Mouse (Mus musculus): ENCODE data around the gene Lats2. TPM values are rescaled to one million over a fixed set of nuclear protein-coding genes. Genes with fewer than 3 reads are reported as not detected.

Lats2 gene
- polyA plus RNA-seq, 1 experiment from 2014 or later = 7.9 TPM

- H3K27me3 ChIP-seq (replicated peaks; ENCODE audit: control insufficient read depth, insufficient read depth, low read length) = no peaks in the 10 kb centered on the region
- H3K27ac ChIP-seq (ENCODE audit: low read length) = no peak overlapping the region
- no peak overlapping the region for H3K4me2 ChIP-seq (ENCODE audit: low read length)
- H3K4me3 ChIP-seq (replicated peaks; ENCODE audit: low read length) = no peak overlapping the region
- H3K9me3 ChIP-seq (ENCODE audit: control insufficient read depth, low read length) = peaks cover 7% of the 10 kb centered on the region; the same call in 1 of the 2 replicates
- H3K36me3 ChIP-seq (ENCODE audit: control insufficient read depth, insufficient read depth) = no peaks in the 10 kb centered on the region
- ATAC-seq = no peak
- WGBS = 79% methylated on average over 8 of the region's 8 CpGs
- H3K9ac ChIP-seq (replicated peaks; ENCODE audit: low read depth, low read length) = no peak overlapping the region
- peaks cover 16% of the 10 kb centered on the region for H3K4me1 ChIP-seq (replicated peaks; ENCODE audit: control insufficient read depth, insufficient read depth, low read length)
Measured at GRCm38 (mm10) chr14:57726172-57726571, 32.0 kb downstream of the Lats2 start.

- no peak overlapping the region for H3K27ac ChIP-seq (ENCODE audit: low read length)
Measured at GRCm38 (mm10) chr14:57724473-57724872, 33.7 kb downstream of the Lats2 start.

GRCm38 (mm10) chr14:57718245-57718644 lies 39.9 kb downstream of the Lats2 start:
- Histone ChIP-seq H3K4me3 (replicated peaks; ENCODE audit: low read length) (no peak overlapping the region), H3K27me3 (replicated peaks; ENCODE audit: control insufficient read depth, insufficient read depth, low read length) (no peaks in the 10 kb centered on the region), H3K36me3 (ENCODE audit: control insufficient read depth, insufficient read depth) (no peaks in the 10 kb centered on the region), H3K9me3 (ENCODE audit: control insufficient read depth, low read length) (no peaks in the 10 kb centered on the region), H3K4me2 (ENCODE audit: low read length) (no peak overlapping the region), H3K27ac (ENCODE audit: low read length) (no peak overlapping the region), H3K9ac (replicated peaks; ENCODE audit: low read depth, low read length) (no peak overlapping the region), H3K4me1 (replicated peaks; ENCODE audit: control insufficient read depth, insufficient read depth, low read length) (no peaks in the 10 kb centered on the region)
- ATAC-seq = no peak
- WGBS = 90% methylated on average over 4 of the region's 4 CpGs

More at GRCm38 (mm10) chr14:57724473-57724872, 33.7 kb downstream of the Lats2 start:
- H3K27me3 ChIP-seq (replicated peaks; ENCODE audit: control insufficient read depth, insufficient read depth, low read length) = no peaks in the 10 kb centered on the region
- no peak for ATAC-seq
- H3K9ac ChIP-seq (replicated peaks; ENCODE audit: low read depth, low read length) = no peak overlapping the region
- H3K9me3 ChIP-seq (ENCODE audit: control insufficient read depth, low read length) = peaks cover 7% of the 10 kb centered on the region; the same call in 1 of the 2 replicates
- no peaks in the 10 kb centered on the region for H3K36me3 ChIP-seq (ENCODE audit: control insufficient read depth, insufficient read depth)
- H3K4me2 ChIP-seq (ENCODE audit: low read length) = no peak overlapping the region
- 0 out of 2 replicates have a peak, but pooled peaks cover 3% of the 10 kb centered on the region for H3K4me1 ChIP-seq (replicated peaks; ENCODE audit: control insufficient read depth, insufficient read depth, low read length)
- H3K4me3 ChIP-seq (replicated peaks; ENCODE audit: low read length) = no peak overlapping the region
- 71% methylated on average over 4 of the region's 4 CpGs for WGBS

GRCm38 (mm10) chr14:57716601-57717245 lies 41.5 kb downstream of the Lats2 start:
- Histone ChIP-seq H3K9me3 (ENCODE audit: control insufficient read depth, low read length) (no peaks in the 10 kb centered on the region), H3K4me2 (ENCODE audit: low read length) (no peak overlapping the region), H3K36me3 (ENCODE audit: control insufficient read depth, insufficient read depth) (no peaks in the 10 kb centered on the region), H3K4me1 (replicated peaks; ENCODE audit: control insufficient read depth, insufficient read depth, low read length) (no peaks in the 10 kb centered on the region), H3K27me3 (replicated peaks; ENCODE audit: control insufficient read depth, insufficient read depth, low read length) (no peaks in the 10 kb centered on the region), H3K9ac (replicated peaks; ENCODE audit: low read depth, low read length) (no peak overlapping the region), H3K4me3 (replicated peaks; ENCODE audit: low read length) (no peak overlapping the region), H3K27ac (ENCODE audit: low read length) (no peak overlapping the region)
- no peak for ATAC-seq
- 54% methylated on average over 4 of the region's 4 CpGs for WGBS

GRCm38 (mm10) chr14:57712884-57713283 lies 45.3 kb downstream of the Lats2 start:
- 89% methylated on average over 1 of the region's 1 CpGs for WGBS
- Histone ChIP-seq H3K9ac (replicated peaks; ENCODE audit: low read depth, low read length) (no peak overlapping the region), H3K4me3 (replicated peaks; ENCODE audit: low read length) (no peak overlapping the region), H3K36me3 (ENCODE audit: control insufficient read depth, insufficient read depth) (no peaks in the 10 kb centered on the region), H3K9me3 (ENCODE audit: control insufficient read depth, low read length) (no peaks in the 10 kb centered on the region), H3K27ac (ENCODE audit: low read length) (no peak overlapping the region), H3K4me2 (ENCODE audit: low read length) (no peak overlapping the region), H3K27me3 (replicated peaks; ENCODE audit: control insufficient read depth, insufficient read depth, low read length) (no peaks in the 10 kb centered on the region), H3K4me1 (replicated peaks; ENCODE audit: control insufficient read depth, insufficient read depth, low read length) (peaks cover 10% of the 10 kb centered on the region)
- ATAC-seq = no peak

- Histone ChIP-seq H3K27me3 (replicated peaks; ENCODE audit: control insufficient read depth, insufficient read depth, low read length) (no peaks in the 10 kb centered on the region), H3K27ac (ENCODE audit: low read length) (no peak overlapping the region), H3K36me3 (ENCODE audit: control insufficient read depth, insufficient read depth) (no peaks in the 10 kb centered on the region), H3K9ac (replicated peaks; ENCODE audit: low read depth, low read length) (no peak overlapping the region), H3K4me2 (ENCODE audit: low read length) (no peak overlapping the region), H3K4me3 (replicated peaks; ENCODE audit: low read length) (no peak overlapping the region), H3K9me3 (ENCODE audit: control insufficient read depth, low read length) (no peaks in the 10 kb centered on the region), H3K4me1 (replicated peaks; ENCODE audit: control insufficient read depth, insufficient read depth, low read length) (peaks cover 18% of the 10 kb centered on the region)
- no peak for ATAC-seq
- WGBS = 83% methylated on average over 6 of the region's 6 CpGs
Measured at GRCm38 (mm10) chr14:57711059-57711458, 47.1 kb downstream of the Lats2 start.

- no peaks in the 10 kb centered on the region for H3K27me3 ChIP-seq (replicated peaks; ENCODE audit: control insufficient read depth, insufficient read depth, low read length)
- peaks cover 18% of the 10 kb centered on the region for H3K4me1 ChIP-seq (replicated peaks; ENCODE audit: control insufficient read depth, insufficient read depth, low read length)
- H3K9ac ChIP-seq (replicated peaks; ENCODE audit: low read depth, low read length) = no peak overlapping the region
- H3K4me3 ChIP-seq (replicated peaks; ENCODE audit: low read length) = no peak overlapping the region
- H3K9me3 ChIP-seq (ENCODE audit: control insufficient read depth, low read length) = no peaks in the 10 kb centered on the region
- H3K27ac ChIP-seq (ENCODE audit: low read length) = no peak overlapping the region
- H3K4me2 ChIP-seq (ENCODE audit: low read length) = no peak overlapping the region
- ATAC-seq = no peak
- H3K36me3 ChIP-seq (ENCODE audit: control insufficient read depth, insufficient read depth) = no peaks in the 10 kb centered on the region
- 14% methylated on average over 10 of the region's 10 CpGs for whole genome bisulfite sequencing
Measured at GRCm38 (mm10) chr14:57709171-57709570, 49.0 kb downstream of the Lats2 start.

GRCm38 (mm10) chr14:57708580-57708979 lies 49.6 kb downstream of the Lats2 start:
- no peak overlapping the region for H3K27ac ChIP-seq (ENCODE audit: low read length)

GRCm38 (mm10) chr14:57707100-57707893 lies 50.9 kb downstream of the Lats2 start:
- Histone ChIP-seq H3K36me3 (ENCODE audit: control insufficient read depth, insufficient read depth) (no peaks in the 10 kb centered on the region), H3K4me2 (ENCODE audit: low read length) (no peak overlapping the region), H3K9me3 (ENCODE audit: control insufficient read depth, low read length) (no peaks in the 10 kb centered on the region), H3K4me3 (replicated peaks; ENCODE audit: low read length) (no peak overlapping the region), H3K4me1 (replicated peaks; ENCODE audit: control insufficient read depth, insufficient read depth, low read length) (peaks cover 19% of the 10 kb centered on the region), H3K27me3 (replicated peaks; ENCODE audit: control insufficient read depth, insufficient read depth, low read length) (no peaks in the 10 kb centered on the region), H3K27ac (ENCODE audit: low read length) (peak overlapping the region; percentile 12; the same call in 1 of the 2 replicates), H3K9ac (replicated peaks; ENCODE audit: low read depth, low read length) (0 out of 2 replicates have a peak overlapping the region, but pooled peaks have one; percentile 8)
- 22% methylated on average over 18 of the region's 18 CpGs for WGBS
- peak; percentile 55 for ATAC-seq

More at GRCm38 (mm10) chr14:57708580-57708979, 49.6 kb downstream of the Lats2 start:
- Histone ChIP-seq H3K4me2 (ENCODE audit: low read length) (no peak overlapping the region), H3K4me1 (replicated peaks; ENCODE audit: control insufficient read depth, insufficient read depth, low read length) (peaks cover 18% of the 10 kb centered on the region), H3K27me3 (replicated peaks; ENCODE audit: control insufficient read depth, insufficient read depth, low read length) (no peaks in the 10 kb centered on the region), H3K4me3 (replicated peaks; ENCODE audit: low read length) (no peak overlapping the region), H3K9ac (replicated peaks; ENCODE audit: low read depth, low read length) (no peak overlapping the region), H3K9me3 (ENCODE audit: control insufficient read depth, low read length) (no peaks in the 10 kb centered on the region), H3K36me3 (ENCODE audit: control insufficient read depth, insufficient read depth) (no peaks in the 10 kb centered on the region)
- no peak for ATAC-seq
- 73% methylated on average over 7 of the region's 7 CpGs for WGBS

All from forebrain, embryonic 16.5 days (tissue).